Mouse (Mus musculus): ENCODE results near the gene Ubac1.

GRCm38 (mm10) chr2:25982426-25983091, 39.0 kb downstream of the Ubac1 start:
- no peak for TF ChIP-seq POLR2A (IDR thresholded peaks at IDR 0.05; ENCODE audit: borderline replicate concordance, extremely low read depth, low read depth, low read length)
- TF ChIP-seq CTCF (IDR thresholded peaks at IDR 0.05; ENCODE audit: insufficient read depth, low read length), result no peak
